Mouse (Mus musculus): ENCODE measurements around the gene Tmub1. TPM values are rescaled to one million over a fixed set of nuclear protein-coding genes. Genes with fewer than 3 reads are reported as not detected.
"Not testable (repeated sequence)": the region's sequence is repeated elsewhere in the genome, so short reads cannot be mapped to it uniquely, and the experiment has no call there.

The Tmub1 gene
- polyA plus RNA-seq, 1 experiment from 2014 or later = 39.4 TPM

DNA sequence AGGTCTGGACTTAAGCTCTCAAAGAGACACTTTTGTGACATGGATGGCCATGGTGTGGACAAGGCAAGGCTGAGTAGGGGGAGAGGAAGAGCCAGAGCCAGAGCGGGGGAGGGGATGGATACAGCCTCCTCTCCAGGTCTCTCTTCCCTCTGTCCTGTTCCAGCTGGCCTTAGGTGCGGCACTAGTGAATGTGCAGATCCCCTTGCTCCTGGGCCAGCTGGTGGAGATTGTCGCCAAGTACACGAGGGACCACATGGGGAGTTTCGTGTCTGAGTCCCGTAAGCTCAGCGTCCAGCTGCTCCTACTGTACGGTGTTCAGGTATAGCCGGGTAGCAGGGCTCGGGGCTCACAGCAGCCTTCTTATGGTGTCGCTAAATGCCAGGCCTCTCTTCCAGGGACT lies 47.3 kb downstream of the Tmub1 start:
- no peaks in the 10 kb centered on the region for H3K9me3 ChIP-seq
- WGBS = 91% methylated on average over 11 of the region's 11 CpGs
- peaks cover under 1% of the 10 kb centered on the region; the same call in 1 of the 2 replicates for H3K4me1 ChIP-seq
- peaks cover 6% of the 10 kb centered on the region; the same call in 1 of the 2 replicates for H3K36me3 ChIP-seq
- no peak overlapping the region for H3K27ac ChIP-seq (replicated peaks)
- no peak for ATAC-seq (replicated peaks)
- no peaks in the 10 kb centered on the region for H3K27me3 ChIP-seq
- no peak overlapping the region for H3K4me3 ChIP-seq
- no peak overlapping the region for H3K9ac ChIP-seq (replicated peaks)
- H3K4me2 ChIP-seq (replicated peaks) = no peak overlapping the region

DNA sequence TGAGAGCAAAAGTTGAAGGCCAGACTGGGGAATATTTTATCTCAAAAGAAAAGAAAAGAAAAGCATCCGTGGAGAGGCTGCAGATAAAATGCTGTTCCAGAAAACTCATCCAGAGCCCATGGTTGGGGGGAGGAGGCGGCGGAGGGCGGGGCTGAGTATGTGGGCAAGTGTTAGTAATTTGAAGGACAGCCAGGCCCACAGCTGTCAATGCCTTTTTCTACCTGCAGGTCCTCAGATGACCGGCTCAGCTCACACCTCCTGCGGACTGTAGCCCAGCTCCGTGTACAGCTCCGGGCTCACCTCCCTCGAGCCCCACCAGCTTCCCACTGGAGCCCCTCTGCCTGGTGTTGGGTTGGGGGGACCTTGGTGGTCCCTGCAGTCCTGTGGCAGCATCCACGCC lies 48.0 kb downstream of the Tmub1 start:
- WGBS = 91% methylated on average over 10 of the region's 10 CpGs
- H3K27ac ChIP-seq (replicated peaks) = no peak overlapping the region
- no peak overlapping the region for H3K4me2 ChIP-seq (replicated peaks)
- ATAC-seq (replicated peaks) = no peak
- no peaks in the 10 kb centered on the region for H3K9me3 ChIP-seq
- peaks cover 7% of the 10 kb centered on the region; the same call in 1 of the 2 replicates for H3K4me1 ChIP-seq
- no peak overlapping the region for H3K4me3 ChIP-seq
- H3K36me3 ChIP-seq = peaks cover 6% of the 10 kb centered on the region; the same call in 1 of the 2 replicates
- H3K27me3 ChIP-seq = no peaks in the 10 kb centered on the region
- H3K9ac ChIP-seq (replicated peaks) = no peak overlapping the region

DNA sequence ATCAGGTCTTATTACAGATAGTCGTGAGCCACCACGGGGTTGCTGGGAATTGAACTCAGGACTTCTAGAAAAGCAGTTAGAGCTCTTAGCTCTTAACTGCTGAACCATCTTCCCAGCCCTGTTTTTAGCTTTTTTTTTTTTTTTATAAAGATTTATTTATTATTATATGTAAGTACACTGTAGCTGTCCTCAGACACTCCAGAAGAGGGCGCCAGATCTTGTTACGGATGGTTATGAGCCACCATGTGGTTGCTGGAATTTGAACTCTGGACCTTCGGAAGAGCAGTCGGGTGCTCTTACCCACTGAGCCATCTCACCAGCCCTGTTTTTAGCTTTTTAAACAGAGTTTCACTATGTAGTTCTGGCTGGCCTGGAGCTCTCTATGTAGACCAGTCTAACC lies 51.4 kb downstream of the Tmub1 start:
- not testable (repeated sequence) for H3K9me3 ChIP-seq; H3K4me2 ChIP-seq (replicated peaks); H3K9ac ChIP-seq (replicated peaks); H3K36me3 ChIP-seq; ATAC-seq (replicated peaks); H3K4me3 ChIP-seq; H3K27ac ChIP-seq (replicated peaks); H3K27me3 ChIP-seq
- H3K4me1 ChIP-seq = peaks cover 12% of the 10 kb centered on the region; the same call in 1 of the 2 replicates
- WGBS = 95% methylated on average over 6 of the region's 6 CpGs

Other genes with a start within 250 kb of the Tmub1 start
- 5.2 and 6.4 TPM in 2 replicates for gene Kcnh2, start 96.2 kb downstream of the Tmub1 start, polyA plus RNA-seq (2015; fragmentation: Nextera tagmentation; extraction: Ambion mirVana)
- gene Nos3, start 83.0 kb downstream of the Tmub1 start, polyA plus RNA-seq (2015; fragmentation: Nextera tagmentation; extraction: Ambion mirVana) = 7.4 TPM in 2 replicates
- 0.64 and 0.93 TPM in 2 replicates for gene Atg9b, start 55.7 kb downstream of the Tmub1 start, polyA plus RNA-seq (2015; fragmentation: Nextera tagmentation; extraction: Ambion mirVana)
- 47.9 and 48.7 TPM in 2 replicates for gene Abcb8, start 54.2 kb downstream of the Tmub1 start, polyA plus RNA-seq (2015; fragmentation: Nextera tagmentation; extraction: Ambion mirVana)
- gene Asic3, start 34.5 kb downstream of the Tmub1 start, polyA plus RNA-seq (2015; fragmentation: Nextera tagmentation; extraction: Ambion mirVana) = 0.22 and 0.59 TPM in 2 replicates
- gene Cdk5, start 24.3 kb downstream of the Tmub1 start, polyA plus RNA-seq (2015; fragmentation: Nextera tagmentation; extraction: Ambion mirVana) = 106 and 114 TPM in 2 replicates
- 18.5 and 23.7 TPM in 2 replicates for gene Slc4a2, start 24.0 kb downstream of the Tmub1 start, polyA plus RNA-seq (2015; fragmentation: Nextera tagmentation; extraction: Ambion mirVana)
- 90.6 and 91.4 TPM in 2 replicates for gene Fastk, start 2.6 kb downstream of the Tmub1 start, polyA plus RNA-seq (2015; fragmentation: Nextera tagmentation; extraction: Ambion mirVana)
- 76.9 and 108 TPM in 2 replicates for gene Agap3, start 4.3 kb upstream of the Tmub1 start, polyA plus RNA-seq (2015; fragmentation: Nextera tagmentation; extraction: Ambion mirVana)
- 1.2 and 2.3 TPM in 2 replicates for gene Gbx1, start 79.3 kb upstream of the Tmub1 start, polyA plus RNA-seq (2015; fragmentation: Nextera tagmentation; extraction: Ambion mirVana)
- 0.11 and 0.42 TPM in 2 replicates for gene Asb10, start 93.1 kb upstream of the Tmub1 start, polyA plus RNA-seq (2015; fragmentation: Nextera tagmentation; extraction: Ambion mirVana)
- gene 4931409K22Rik, start 109.0 kb upstream of the Tmub1 start, polyA plus RNA-seq (2015; fragmentation: Nextera tagmentation; extraction: Ambion mirVana) = 0.42 and 0.56 TPM in 2 replicates
- gene Abcf2, start 129.6 kb upstream of the Tmub1 start, polyA plus RNA-seq (2015; fragmentation: Nextera tagmentation; extraction: Ambion mirVana) = 101 and 106 TPM in 2 replicates
- gene Chpf2, start 138.9 kb upstream of the Tmub1 start, polyA plus RNA-seq (2015; fragmentation: Nextera tagmentation; extraction: Ambion mirVana) = 19.7 and 21.1 TPM in 2 replicates
- 171 and 176 TPM in 2 replicates for gene Smarcd3, start 176.6 kb upstream of the Tmub1 start, polyA plus RNA-seq (2015; fragmentation: Nextera tagmentation; extraction: Ambion mirVana)
- gene Nub1, start 237.7 kb upstream of the Tmub1 start, polyA plus RNA-seq (2015; fragmentation: Nextera tagmentation; extraction: Ambion mirVana) = 59.7 and 61.2 TPM in 2 replicates

Data from forebrain, embryonic 15.5 days (tissue).